In genomic region chr6:95574867-95575266, GRCm38 (mm10) we compare ENCODE assay signal across 16 mouse cellular contexts.
A peak's percentile ranks its signal among the peaks of the same experiment; 100 is the strongest.
DNase-seq lines count a peak whose midpoint lies in the region; ATAC-seq lines count a peak whose summit lies in the region.
"Had no signal": no experiment of that assay in that cellular context is flagged by ENCODE, and none has a peak within 500 bp of the region (broad histone marks: within the 10 kb centered on the region; RNA-seq: fewer than 3 reads in every experiment).

No protein-coding gene starts in this region.

- H3K4me2 ChIP-seq in lung, embryonic 16.5 days (ENCODE audit: low read depth, low read length), result no peak overlapping the region
- H3K4me2 ChIP-seq in forebrain, embryonic 14.5 days (ENCODE audit: low read length), result no peak overlapping the region
- H3K4me2 ChIP-seq in neural tube, embryonic 13.5 days, result no peak overlapping the region
- H3K4me2 ChIP-seq: embryonic facial prominence, embryonic 13.5 days; liver, embryonic 12.5 days; stomach, embryonic 15.5 days had no signal

- peak overlapping the region; percentile 64 for H3K27ac ChIP-seq in lung, embryonic 16.5 days (ENCODE audit: low read length)
- H3K27ac ChIP-seq in forebrain, embryonic 14.5 days (ENCODE audit: low read depth, low read length), result peak overlapping the region; percentile 56
- peak overlapping the region; percentile 13; the same call in 1 of the 2 replicates for H3K27ac ChIP-seq in neural tube, embryonic 13.5 days (replicated peaks)
- H3K27ac ChIP-seq: embryonic facial prominence, embryonic 13.5 days; heart, adult 2 months; liver, embryonic 12.5 days; stomach, embryonic 15.5 days had no signal

- H3K9me3 ChIP-seq in lung, embryonic 16.5 days (ENCODE audit: control insufficient read depth, low read length), result no peaks in the 10 kb centered on the region
- no peaks in the 10 kb centered on the region for H3K9me3 ChIP-seq in forebrain, embryonic 14.5 days (replicated peaks; ENCODE audit: control insufficient read depth, low read length)
- H3K9me3 ChIP-seq in neural tube, embryonic 13.5 days, result no peaks in the 10 kb centered on the region
- H3K9me3 ChIP-seq: embryonic facial prominence, embryonic 13.5 days; liver, embryonic 12.5 days; stomach, embryonic 15.5 days had no signal

- ATAC-seq in lung, embryonic 16.5 days (ENCODE audit: low read depth), result no peak; the same call in 1 of the 2 replicates
- peak; percentile 76 for ATAC-seq in forebrain, embryonic 14.5 days
- ATAC-seq in neural tube, embryonic 13.5 days (ENCODE audit: low read depth), result peak; percentile 59; the same call in 1 of the 2 replicates
- ATAC-seq: liver, embryonic 12.5 days had no signal

- no peaks in the 10 kb centered on the region; the same call in 1 of the 2 replicates for H3K4me1 ChIP-seq in lung, embryonic 16.5 days (replicated peaks; ENCODE audit: control insufficient read depth, insufficient read depth, low read length)
- peaks cover 18% of the 10 kb centered on the region for H3K4me1 ChIP-seq in forebrain, embryonic 14.5 days (ENCODE audit: control insufficient read depth, insufficient read depth, low read length)
- H3K4me1 ChIP-seq in neural tube, embryonic 13.5 days (replicated peaks), result peaks cover 19% of the 10 kb centered on the region
- H3K4me1 ChIP-seq: liver, embryonic 12.5 days; stomach, embryonic 15.5 days had no signal

- H3K36me3 ChIP-seq in lung, embryonic 16.5 days (ENCODE audit: control insufficient read depth, insufficient read depth, low read length), result no peaks in the 10 kb centered on the region
- H3K36me3 ChIP-seq in forebrain, embryonic 14.5 days (ENCODE audit: control insufficient read depth, insufficient read depth, low read length), result no peaks in the 10 kb centered on the region
- no peaks in the 10 kb centered on the region for H3K36me3 ChIP-seq in neural tube, embryonic 13.5 days
- H3K36me3 ChIP-seq: embryonic facial prominence, embryonic 13.5 days; stomach, embryonic 15.5 days had no signal

- DNase-seq in lung, postnatal 4 days, result no peak
- peak; percentile 31 for DNase-seq in embryo, embryonic 9.5 days (ENCODE audit: extremely low spot score)
- peak; percentile 70 for DNase-seq in forebrain, embryonic 14.5 days (ENCODE audit: low spot score)
- no peak for DNase-seq in gastrocnemius, postnatal 4 days (ENCODE audit: low spot score in 2 of 2)
- DNase-seq in spleen, adult 12 weeks (ENCODE audit: low spot score), result no peak
- DNase-seq: adrenal gland, postnatal 14 days; cerebellum, adult 11 months; heart, adult 2 months; right cerebral cortex, postnatal 25 days had no signal

- no peak overlapping the region for H3K4me3 ChIP-seq in lung, embryonic 16.5 days (ENCODE audit: low read length)
- no peak overlapping the region for H3K4me3 ChIP-seq in forebrain, embryonic 14.5 days (ENCODE audit: low read depth, low read length)
- no peak overlapping the region for H3K4me3 ChIP-seq in neural tube, embryonic 13.5 days
- H3K4me3 ChIP-seq: embryonic facial prominence, embryonic 13.5 days; heart, adult 2 months; liver, embryonic 12.5 days; stomach, embryonic 15.5 days had no signal

- no peak overlapping the region for H3K9ac ChIP-seq in lung, embryonic 16.5 days (ENCODE audit: low read length)
- no peak overlapping the region for H3K9ac ChIP-seq in forebrain, embryonic 14.5 days (ENCODE audit: low read length)
- no peak overlapping the region for H3K9ac ChIP-seq in neural tube, embryonic 13.5 days
- H3K9ac ChIP-seq: embryonic facial prominence, embryonic 13.5 days; liver, embryonic 12.5 days; stomach, embryonic 15.5 days had no signal

- WGBS in lung, embryonic 16.5 days, result 33% methylated on average over 3 of the region's 3 CpGs
- 4% methylated on average over 3 of the region's 3 CpGs for WGBS in forebrain, embryonic 14.5 days
- WGBS in neural tube, embryonic 13.5 days, result 4% methylated on average over 3 of the region's 3 CpGs

- no peaks in the 10 kb centered on the region for H3K27me3 ChIP-seq in lung, embryonic 16.5 days (ENCODE audit: control insufficient read depth, insufficient read depth, low read depth, low read length)
- H3K27me3 ChIP-seq in forebrain, embryonic 14.5 days (replicated peaks; ENCODE audit: control insufficient read depth, insufficient read depth, low read length), result no peaks in the 10 kb centered on the region
- peaks cover 2% of the 10 kb centered on the region; the same call in 1 of the 2 replicates for H3K27me3 ChIP-seq in neural tube, embryonic 13.5 days
- H3K27me3 ChIP-seq: CH12.LX; embryonic facial prominence, embryonic 13.5 days; liver, embryonic 12.5 days; Patski; stomach, embryonic 15.5 days had no signal

Comparison
In these comparisons a context has a peak if more than half of its experiments do, and no peak if none do; other contexts are left out.
1. H3K27ac ChIP-seq: peak in every context shown above with its lines; median percentile 64 in lung, embryonic 16.5 days; 56 in forebrain, embryonic 14.5 days; 13 in neural tube, embryonic 13.5 days.
2. DNase-seq: peak in embryo, embryonic 9.5 days (single experiment) and forebrain, embryonic 14.5 days (single experiment); none in lung, postnatal 4 days (0 of 2), gastrocnemius, postnatal 4 days (0 of 2) and spleen, adult 12 weeks (single experiment).